Mouse (Mus musculus) frontal cortex, adult 2 months (tissue): ENCODE data around the gene Tnp2. TPM values are rescaled to one million over a fixed set of nuclear protein-coding genes. Genes with fewer than 3 reads are reported as not detected.
"Not testable (repeated sequence)": the region's sequence is repeated elsewhere in the genome, so short reads cannot be mapped to it uniquely, and the experiment has no call there.

Experiments
- DNase-seq, 2 experiments: peaks; one replicate each; pipeline ENCODE4 v3.0.0; 2022; ENCODE audit warnings: low spot score in 1 of 2; ENCODE audit errors: extremely low spot score in 1 of 2
- polyA plus RNA-seq: library from polyadenylated mRNA; depleted of rRNA; stranded (reverse); fragments of >200 nt; gene quantifications from 2 replicates; pipeline ENCODE4 v1.2.3, GENCODE M21; 2012; rRNA removed

Gene Tnp2
- not detected in 2 replicates for polyA plus RNA-seq

- no peak for DNase-seq
Observed at GRCm38 (mm10) chr16:10788271-10788670, at the start of gene Tnp2. Tnp2 (minus strand) TSS chr16:10788660.

DNA sequence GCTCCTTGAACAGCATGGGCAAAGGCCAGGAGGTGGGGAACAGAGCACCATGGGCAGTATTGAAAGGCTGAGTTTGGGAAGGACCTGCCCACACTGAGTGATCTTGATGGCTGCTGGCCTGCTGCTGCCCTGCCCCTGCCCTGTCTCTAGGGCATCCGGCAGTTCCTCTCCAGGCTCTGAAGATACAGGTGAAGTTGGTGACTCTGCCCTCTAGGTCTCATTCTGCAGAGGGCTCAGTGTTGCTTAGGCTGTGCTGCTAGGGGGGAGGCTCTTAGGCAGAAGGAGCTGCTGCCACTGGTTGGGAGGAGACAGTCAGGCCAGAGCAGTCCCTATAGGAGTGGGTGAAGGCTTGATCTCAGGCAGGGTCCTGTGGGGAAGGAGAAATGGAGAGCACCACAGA lies 49.4 kb upstream of the Tnp2 start:
- DNase-seq = no peak

DNA sequence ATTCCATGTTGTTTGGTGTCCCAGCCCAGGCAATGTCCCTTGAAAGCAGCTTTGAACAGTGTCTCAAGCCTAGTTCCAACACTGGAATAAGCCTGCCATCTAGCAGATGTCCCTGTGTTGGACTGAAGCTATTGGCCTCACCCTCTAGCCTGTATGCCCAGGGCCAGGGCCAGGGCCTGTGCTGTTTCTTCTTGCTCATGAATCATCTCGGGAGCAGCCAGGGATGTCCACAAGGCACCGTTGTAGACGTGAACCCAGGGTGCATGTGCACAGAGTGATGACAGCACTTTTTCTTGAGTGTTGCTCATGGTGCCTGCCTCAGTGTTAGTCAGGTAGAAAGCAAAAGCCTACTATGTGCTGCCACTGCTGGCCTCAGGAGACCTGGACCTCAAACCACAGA lies 48.8 kb upstream of the Tnp2 start:
- no peak for DNase-seq

- DNase-seq = no peak
Observed at GRCm38 (mm10) chr16:10836388-10836787, 47.9 kb upstream of the Tnp2 start.

- peak; percentile 41 to 80 for DNase-seq
Observed at GRCm38 (mm10) chr16:10834911-10835587, 46.6 kb upstream of the Tnp2 start, which contains the start of gene Rmi2. Rmi2 (plus strand) TSS chr16:10835059.

DNA sequence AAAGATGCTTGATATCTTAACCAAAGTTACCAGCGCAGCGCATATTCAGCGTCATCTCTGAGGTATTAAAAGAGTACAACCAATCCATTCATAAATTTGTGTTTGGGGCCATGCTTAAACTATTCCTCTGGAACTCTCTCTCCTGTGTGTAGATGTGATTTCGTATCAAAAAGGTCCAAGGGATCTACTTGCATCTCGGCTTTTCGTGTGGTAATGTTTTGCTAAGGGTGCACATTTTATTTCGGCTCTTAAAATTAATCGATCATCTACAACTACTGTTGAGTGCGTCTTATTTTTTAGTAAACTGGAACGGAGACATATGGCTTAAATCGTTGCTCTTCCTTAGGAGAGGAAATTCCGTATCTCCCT lies 46.1 kb upstream of the Tnp2 start:
- DNase-seq = no peak

- no peak for DNase-seq
Observed at GRCm38 (mm10) chr16:10828461-10828805, 40.0 kb upstream of the Tnp2 start.

DNA sequence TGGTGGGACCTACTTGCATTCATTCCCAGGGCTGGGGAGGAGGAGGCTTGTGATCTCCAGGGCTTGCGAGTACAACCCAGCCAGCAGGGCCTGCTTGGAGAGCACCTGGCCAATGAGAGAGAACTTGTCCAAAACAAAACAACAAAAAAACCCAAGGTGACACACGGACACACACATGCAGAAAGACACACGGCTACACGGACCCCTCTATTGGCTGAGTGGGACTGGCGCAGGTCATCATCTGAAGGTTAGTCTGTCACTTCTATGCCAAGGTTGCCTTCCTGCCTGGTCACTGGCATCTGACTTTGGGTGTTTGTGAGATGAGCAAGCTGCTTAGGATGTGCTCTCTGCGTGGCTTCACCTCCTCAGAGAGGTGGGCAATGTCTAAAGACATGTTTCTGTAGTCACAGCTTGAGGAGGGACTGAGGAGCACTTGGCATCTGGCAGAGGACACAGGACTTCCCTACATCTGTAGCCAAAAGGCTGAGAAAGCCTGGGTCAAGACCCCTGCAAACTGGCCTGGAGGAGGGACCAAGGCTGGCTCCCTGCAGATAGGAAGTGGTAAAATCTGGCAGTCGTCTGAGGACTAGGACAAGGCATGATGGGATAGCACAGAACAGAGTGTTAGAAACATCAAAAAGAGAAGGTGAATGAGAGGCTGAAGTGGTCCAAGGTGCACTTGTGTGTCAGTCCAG lies 39.5 kb upstream of the Tnp2 start:
- no peak for DNase-seq

DNA sequence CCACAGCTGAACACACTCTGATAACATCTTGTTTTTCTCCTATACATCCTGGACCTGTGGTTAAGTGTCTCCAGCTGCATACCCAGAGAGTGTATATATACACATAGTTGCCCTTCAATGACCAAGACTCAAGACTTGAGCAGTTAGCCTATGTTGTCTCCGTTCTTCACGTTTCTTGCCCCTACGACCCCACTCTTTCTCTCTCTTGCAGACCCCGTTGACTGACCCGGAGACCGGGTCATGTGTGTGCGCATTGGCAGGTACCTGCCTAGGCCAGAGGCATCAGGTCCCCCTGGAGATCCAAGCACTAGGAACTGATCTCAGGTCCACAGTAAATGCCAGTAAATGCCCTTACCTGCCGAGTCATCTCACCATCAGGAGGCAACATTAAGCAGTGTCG lies 38.8 kb upstream of the Tnp2 start:
- DNase-seq = no peak

GRCm38 (mm10) chr16:10825840-10826239 lies 37.4 kb upstream of the Tnp2 start:
- no peak for DNase-seq

DNA sequence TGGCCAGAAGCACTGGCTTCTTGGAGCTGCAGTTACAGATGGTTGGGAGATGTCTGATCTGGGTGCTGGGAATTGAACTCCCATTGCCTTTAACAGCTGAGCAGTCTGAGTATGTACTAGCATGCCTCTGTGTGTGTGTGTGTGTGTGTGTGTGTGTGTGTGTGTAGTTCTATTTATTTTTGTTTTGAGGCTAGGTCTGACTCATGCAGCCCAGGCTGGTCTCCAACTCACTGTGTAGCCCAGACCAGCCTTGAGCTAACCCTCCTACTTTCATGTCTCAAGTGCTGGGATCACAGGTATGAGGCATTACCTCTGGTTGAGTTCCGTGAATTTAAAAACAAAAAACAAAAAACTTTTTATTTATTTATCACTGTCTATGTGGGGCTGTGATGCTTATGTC lies 36.1 kb upstream of the Tnp2 start:
- no peak for DNase-seq

DNA sequence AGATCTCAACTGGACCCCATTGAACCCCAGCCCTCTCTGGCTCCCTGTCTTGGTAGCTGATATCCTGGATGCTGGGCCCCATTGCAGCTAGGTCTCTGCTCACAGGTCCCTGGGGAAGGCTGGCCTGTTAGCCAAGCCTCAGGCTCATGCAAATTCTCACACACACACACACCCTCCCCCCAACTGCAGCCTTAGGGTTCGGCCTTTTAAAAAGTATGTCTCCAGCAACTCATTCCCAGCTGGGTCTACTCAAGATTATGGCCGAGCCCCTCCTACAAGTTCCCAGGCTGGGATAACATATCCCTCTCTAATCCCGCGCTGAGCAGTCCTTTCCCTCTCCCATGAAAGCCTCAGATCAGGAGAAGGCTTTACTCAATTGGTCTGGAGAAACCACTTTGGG lies 32.9 kb upstream of the Tnp2 start:
- DNase-seq = no peak

GRCm38 (mm10) chr16:10819966-10820365 lies 31.5 kb upstream of the Tnp2 start:
- no peak for DNase-seq

GRCm38 (mm10) chr16:10818579-10819135 lies 30.2 kb upstream of the Tnp2 start:
- no peak for DNase-seq

GRCm38 (mm10) chr16:10814864-10815263 lies 26.4 kb upstream of the Tnp2 start:
- DNase-seq = no peak

- DNase-seq = no peak
Observed at GRCm38 (mm10) chr16:10813726-10814125, 25.3 kb upstream of the Tnp2 start.

DNA sequence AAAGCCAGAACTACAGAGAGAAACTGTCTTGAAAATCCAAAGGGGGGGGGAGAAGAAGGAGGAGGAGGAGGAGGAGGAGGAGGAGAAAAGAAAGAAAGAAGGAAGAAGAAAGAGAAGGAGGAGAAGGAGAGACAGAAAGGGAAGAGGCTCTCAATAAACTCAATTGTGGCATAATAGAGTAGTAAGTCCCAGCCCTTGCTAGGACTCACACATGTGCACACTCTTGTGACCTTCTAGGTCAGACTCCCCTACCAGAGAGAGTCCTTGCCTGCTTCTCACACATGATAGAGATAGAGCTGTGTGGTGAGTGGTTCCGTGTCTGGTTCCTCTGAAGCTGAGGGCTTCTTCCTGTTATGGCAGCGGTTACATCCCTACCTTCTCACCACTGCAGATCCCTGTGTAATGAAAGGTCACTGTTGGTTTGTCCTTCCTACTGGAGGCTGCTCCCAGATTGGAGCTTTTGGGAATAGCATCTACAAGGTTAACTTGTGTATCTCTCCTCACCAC lies 24.5 kb upstream of the Tnp2 start, which contains the start of gene Gm11172:
Gm11172 (plus strand) TSS at position 51 of the 507 bp plus-strand sequence.
- no peak for DNase-seq

- no peak for DNase-seq
Observed at GRCm38 (mm10) chr16:10810376-10810775, 21.9 kb upstream of the Tnp2 start.

DNA sequence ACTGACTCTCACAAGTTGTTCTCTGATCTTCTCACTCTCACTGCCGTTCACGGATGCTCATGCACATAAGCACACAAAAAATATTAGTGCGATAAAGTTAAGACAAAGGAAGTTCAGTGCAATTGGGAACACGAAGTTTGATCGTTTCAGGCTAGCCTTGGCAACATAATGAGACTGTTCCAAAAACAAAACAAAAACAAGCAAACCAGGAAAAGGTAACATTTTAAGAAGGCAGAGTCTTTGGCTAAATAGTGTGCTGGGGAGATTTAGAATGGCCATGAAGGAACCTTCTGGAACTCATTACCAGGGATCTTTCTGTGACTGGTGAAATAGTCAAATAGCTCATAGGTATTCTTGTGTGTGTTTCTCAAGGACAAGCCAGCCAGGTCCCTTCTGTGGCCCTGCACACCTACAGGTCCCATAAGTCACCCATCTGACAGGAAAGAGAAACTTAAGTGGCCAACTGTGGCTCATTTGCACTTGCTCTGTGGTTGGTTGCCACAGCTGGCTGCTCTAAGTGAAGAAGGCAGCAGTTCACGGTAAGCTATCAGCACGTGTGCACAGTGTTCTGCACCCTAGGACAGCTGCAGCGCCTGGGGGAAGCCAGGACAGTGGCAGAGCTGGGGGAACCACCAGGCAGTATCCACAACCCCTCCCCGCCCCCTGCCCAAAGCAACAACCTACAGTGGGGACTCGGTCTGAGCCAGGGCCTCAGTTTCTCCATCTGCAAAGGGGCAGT lies 17.5 kb upstream of the Tnp2 start, which contains the start of gene Prm1:
Prm1 (minus strand) TSS at position 51 of the 739 bp plus-strand sequence.
- DNase-seq = no peak

DNA sequence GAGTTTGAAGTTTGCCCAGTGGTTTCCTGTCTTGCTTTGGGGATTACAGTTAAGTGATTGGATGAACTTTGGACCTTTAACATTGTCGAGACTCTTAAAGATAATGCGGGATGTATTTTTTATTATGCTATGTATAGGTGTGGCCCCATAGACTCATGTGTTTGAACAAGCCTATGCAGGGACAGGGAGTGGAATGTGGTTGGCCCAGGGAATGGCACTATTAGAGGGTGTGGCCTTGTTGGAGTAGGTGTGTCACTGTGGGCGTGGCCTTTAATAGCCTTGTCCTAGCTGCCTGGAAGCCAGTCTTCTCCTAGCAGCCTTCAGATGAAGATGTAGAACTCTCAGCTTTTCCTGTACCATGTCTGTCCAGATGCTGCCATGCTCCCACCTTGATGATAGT lies 14.0 kb upstream of the Tnp2 start:
- DNase-seq = not testable (repeated sequence)

DNA sequence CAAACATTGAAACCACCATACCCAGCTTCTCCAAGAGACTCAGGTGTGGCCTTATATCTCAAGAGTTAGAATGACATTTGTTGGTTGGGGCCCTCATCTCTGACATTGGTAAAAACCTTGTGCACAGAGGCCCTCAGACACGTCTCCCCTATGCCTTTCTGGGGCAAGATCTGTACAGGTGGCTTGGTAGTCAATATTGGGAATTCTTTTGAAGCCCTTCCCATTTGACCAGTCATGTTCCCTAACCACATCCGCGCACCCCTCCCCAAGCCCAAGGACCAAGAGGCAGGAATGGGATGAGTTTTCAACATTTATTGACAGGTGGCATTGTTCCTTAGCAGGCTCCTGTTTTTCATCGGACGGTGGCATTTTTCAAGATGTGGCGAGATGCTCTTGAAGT lies 7.6 kb upstream of the Tnp2 start, which contains the start of gene Prm2:
Prm2 (minus strand) TSS at position 101 of the 400 bp plus-strand sequence.
- DNase-seq = no peak
